Mouse (Mus musculus): ENCODE measurements around the gene Bglap.
A peak's percentile ranks its signal among the peaks of the same experiment; 100 is the strongest.
"Not testable (repeated sequence)": the region's sequence is repeated elsewhere in the genome, so short reads cannot be mapped to it uniquely, and the experiment has no call there.

Bglap gene

DNA sequence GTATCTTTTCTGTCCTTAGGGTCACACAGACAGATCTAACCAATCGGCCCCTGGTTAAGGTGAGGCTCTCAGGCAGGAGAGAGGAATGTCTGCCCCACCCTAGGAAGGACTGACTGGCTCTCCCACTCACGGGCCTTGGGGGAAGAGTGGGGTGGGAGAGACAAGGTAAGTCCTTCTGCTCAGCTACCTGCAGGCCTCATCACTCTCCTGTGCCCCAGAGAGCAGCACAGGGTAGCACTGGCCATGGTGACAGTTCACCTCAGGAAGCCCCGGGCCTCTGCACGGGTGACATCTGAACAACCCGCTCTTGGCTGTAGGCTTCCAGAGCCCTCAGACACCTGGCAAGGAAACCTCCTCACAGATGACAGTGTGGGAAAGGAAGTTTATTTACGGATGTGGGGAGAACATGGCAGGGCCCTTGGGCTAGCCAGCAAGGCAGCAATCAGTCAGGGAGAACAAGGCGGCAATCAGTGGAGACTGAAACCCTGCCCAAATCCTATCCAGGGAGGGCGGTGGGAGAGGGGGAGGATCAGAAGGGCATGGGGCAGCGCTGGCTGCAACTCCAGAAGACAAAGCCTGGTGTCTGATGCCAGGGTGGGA, 9.6 kb upstream of the Bglap start:
- no peak for DNase-seq (ENCODE audit: low spot score)

DNA sequence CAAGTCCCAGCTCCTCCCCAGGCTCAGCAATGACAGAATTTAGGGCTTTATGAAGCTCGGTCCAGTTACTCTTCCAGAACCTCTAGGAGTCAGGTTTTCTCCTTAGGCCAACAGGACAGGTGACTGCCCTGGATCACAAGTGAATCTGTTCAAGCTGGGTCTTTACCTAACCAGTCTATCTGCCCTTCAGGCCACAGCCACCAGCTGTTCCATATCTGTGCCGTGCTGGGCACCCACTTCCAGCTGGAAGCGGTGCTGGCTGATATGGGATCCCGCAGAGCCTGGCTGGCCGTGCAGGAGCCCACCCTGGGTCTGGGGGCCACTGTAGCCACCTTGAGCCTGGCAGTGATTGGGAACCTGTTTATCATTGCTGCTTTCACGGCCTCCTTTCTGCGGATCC, 1.9 kb downstream of the Bglap start:
- DNase-seq (ENCODE audit: low spot score): not testable (repeated sequence)

GRCm38 (mm10) chr3:88381389-88382315, 2.6 kb downstream of the Bglap start:
- not testable (repeated sequence) for DNase-seq (ENCODE audit: low spot score)

DNA sequence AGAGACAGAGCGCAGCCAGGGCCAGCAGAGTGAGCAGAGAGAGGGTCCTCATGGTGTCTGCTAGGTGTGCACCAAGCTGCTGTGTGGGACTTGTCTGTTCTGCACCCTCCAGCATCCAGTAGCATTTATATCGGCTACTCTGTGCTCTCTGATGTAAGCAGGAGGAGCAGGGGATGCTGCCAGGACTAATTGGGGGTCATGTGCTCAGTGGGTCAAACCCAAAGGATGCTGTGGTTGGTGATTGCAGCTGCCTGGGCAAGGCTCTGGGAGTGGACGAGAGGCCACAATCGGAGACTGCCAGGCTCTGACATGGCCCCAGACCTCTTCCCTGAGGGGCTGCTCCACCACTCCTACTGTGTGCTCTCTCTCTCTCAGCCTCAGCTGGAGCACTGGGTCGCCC, 5.7 kb downstream of the Bglap start, which contains the start of gene Bglap2:
TSS of gene Bglap2 (minus strand) at position 101 of the 400 bp plus-strand sequence.
- DNase-seq (ENCODE audit: low spot score): not testable (repeated sequence)

DNA sequence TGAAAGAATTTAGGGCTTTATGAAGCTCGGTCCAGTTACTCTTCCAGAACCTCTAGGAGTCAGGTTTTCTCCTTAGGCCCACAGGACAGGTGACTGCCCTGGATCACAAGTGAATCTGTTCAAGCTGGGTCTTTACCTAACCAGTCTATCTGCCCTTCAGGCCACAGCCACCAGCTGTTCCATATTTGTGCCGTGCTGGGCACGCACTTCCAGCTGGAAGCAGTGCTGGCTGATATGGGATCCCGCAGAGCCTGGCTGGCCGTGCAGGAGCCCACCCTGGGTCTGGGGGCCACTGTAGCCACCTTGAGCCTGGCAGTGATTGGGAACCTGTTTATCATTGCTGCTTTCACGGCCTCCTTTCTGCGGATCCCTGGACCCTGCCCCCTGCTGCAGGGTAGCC, 7.6 kb downstream of the Bglap start:
- DNase-seq (ENCODE audit: low spot score): not testable (repeated sequence)

- DNase-seq (ENCODE audit: low spot score): peak; percentile 28
These were observed 8.3 kb downstream of the Bglap start for GRCm38 (mm10) chr3:88375750-88376626.

DNA sequence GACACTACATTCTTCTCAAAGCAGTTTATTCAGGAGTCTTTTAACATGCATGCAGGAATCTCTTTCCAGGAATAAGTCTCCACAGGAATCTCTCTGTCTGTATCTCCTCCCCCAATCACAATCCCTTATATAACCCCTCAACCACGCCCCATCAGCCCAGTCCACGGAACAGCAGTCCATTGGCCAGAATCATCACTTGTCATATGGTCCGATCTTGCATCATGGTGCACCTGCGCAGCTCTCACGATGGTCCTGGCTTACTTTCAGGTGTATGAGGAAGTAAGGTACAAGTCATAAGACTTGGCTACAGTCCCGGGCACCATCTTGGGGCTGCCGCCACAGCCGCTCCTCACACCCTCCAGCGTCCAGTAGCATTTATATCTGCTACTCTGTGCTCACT, 11.6 kb downstream of the Bglap start, which contains the start of gene Bglap3:
TSS of gene Bglap3 (minus strand) at position 101 of the 400 bp plus-strand sequence.
- not testable (repeated sequence) for DNase-seq (ENCODE audit: low spot score)

DNA sequence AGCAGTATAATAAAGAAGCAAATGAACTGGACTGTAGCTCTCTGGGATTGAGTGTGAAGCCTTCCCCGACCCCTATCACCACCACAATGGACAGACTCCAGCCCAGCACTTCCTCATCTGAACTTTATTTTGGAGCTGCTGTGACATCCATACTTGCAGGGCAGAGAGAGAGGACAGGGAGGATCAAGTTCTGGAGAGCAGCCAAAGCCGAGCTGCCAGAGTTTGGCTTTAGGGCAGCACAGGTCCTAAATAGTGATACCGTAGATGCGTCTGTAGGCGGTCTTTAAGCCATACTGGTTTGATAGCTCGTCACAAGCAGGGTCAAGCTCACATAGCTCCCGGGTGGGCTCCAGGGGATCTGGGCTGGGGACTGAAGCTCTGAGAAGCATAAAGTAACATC, 15.8 kb downstream of the Bglap start:
- DNase-seq (ENCODE audit: low spot score): not testable (repeated sequence)

DNA sequence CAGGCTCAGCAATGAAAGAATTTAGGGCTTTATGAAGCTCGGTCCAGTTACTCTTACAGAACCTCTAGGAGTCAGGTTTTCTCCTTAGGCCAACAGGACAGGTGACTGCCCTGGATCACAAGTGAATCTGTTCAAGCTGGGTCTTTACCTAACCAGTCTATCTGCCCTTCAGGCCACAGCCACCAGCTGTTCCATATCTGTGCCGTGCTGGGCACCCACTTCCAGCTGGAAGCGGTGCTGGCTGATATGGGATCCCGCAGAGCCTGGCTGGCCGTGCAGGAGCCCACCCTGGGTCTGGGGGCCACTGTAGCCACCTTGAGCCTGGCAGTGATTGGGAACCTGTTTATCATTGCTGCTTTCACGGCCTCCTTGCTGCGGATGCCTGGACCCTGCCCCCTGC, 16.7 kb downstream of the Bglap start:
- DNase-seq (ENCODE audit: low spot score): not testable (repeated sequence)

GRCm38 (mm10) chr3:88366830-88367428, 17.3 kb downstream of the Bglap start:
- DNase-seq (ENCODE audit: low spot score): not testable (repeated sequence)

DNA sequence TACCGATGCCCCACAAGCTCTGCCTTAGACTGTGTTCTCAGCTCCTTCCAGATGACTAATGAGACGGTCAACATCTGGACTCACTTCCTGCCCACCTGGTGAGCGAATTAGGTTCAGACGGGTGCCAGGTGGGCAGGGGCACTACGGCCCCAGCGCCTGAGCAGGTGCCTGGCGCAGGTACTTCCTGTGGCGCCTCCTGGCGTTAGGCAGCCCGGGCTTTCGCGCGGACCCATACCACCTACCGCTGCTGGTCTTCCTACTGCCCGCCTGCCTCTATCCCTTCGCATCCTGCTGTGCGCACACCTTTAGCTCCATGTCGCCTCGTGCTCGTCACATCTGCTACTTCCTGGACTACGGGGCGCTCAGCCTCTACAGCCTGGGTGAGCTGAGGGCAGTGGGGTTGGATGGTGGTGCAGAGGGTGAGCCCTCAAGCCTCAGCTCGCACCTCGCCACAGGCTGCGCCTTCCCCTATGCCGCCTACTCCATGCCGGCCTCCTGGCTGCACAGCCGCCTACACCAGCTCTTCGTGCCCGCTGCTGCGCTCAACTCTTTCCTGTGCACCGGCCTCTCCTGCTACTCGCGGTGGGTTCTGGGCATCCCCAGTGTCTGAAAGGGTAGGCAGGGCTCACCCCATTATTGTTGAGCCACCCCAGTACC, 18.4 kb downstream of the Bglap start:
- no peak for DNase-seq (ENCODE audit: low spot score)

- peak; percentile 51 for DNase-seq (ENCODE audit: low spot score)
These were observed 19.9 kb downstream of the Bglap start, which contains the start of gene Paqr6 for GRCm38 (mm10) chr3:88364337-88364736. Paqr6 (plus strand) TSS chr3:88364584.

DNA sequence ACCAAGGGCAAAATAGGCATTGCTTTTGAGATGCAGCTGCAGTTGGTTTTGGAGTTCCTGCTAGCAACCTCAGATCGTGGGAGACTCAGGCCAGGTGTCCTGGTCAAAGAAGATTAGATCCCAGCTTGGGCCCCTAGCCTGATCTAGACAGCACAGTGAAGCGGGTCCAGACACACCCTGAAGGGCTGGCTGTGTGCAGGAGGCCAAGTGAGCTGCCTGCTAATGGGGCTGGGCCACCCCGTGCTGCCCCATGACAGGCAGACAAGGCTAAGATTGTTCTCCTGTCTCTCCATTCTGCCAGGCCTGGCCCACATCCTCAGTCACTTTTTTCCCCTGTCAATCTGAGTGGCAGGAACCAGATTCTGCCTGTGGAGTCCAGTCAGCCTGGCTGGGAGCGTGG, 20.6 kb downstream of the Bglap start:
- DNase-seq (ENCODE audit: low spot score): no peak

GRCm38 (mm10) chr3:88361612-88362313, 22.5 kb downstream of the Bglap start:
- no peak for DNase-seq (ENCODE audit: low spot score)

DNA sequence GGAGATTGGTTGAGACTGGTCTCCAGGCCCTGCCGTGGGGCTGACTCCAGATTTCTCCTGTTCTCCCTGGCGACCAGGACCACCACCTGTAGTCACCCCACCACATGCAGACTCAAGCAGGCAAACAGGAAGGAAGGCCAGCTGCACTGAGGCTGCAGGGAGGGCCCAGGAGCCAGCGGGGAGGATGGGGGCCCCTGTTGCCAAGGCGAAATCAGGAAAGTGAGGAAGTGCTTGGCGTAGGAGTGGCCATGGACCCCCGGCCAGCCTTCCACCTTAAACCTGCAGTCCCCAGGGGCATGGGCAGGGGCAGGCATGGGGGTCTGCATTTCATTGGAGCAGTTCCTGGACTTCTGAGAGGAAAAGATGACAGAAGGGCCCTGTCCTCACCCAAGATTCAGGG, 23.2 kb downstream of the Bglap start:
- DNase-seq (ENCODE audit: low spot score): no peak

DNA sequence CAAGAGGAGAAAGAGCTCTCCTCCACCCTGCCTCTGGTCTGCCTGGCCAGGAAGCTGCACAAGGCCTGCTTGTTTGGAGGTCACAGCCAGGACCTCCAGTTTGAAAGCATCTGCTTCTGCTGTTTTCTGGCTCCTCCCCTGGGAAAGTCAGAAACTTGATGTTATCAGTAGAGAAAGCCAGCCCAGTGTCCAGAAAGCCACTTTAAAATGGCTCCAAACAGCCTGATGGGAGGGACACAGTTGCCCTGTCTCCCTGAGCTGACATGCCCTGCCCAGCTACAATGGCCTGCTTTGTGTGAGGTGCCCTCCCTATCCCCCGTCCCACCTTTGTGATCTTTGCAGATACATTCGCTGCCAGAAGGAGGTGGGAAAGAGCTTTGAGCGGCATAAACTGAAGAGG, 24.3 kb downstream of the Bglap start:
- DNase-seq (ENCODE audit: low spot score): no peak

GRCm38 (mm10) chr3:88359584-88359983, 24.7 kb downstream of the Bglap start:
- no peak for DNase-seq (ENCODE audit: low spot score)

DNA sequence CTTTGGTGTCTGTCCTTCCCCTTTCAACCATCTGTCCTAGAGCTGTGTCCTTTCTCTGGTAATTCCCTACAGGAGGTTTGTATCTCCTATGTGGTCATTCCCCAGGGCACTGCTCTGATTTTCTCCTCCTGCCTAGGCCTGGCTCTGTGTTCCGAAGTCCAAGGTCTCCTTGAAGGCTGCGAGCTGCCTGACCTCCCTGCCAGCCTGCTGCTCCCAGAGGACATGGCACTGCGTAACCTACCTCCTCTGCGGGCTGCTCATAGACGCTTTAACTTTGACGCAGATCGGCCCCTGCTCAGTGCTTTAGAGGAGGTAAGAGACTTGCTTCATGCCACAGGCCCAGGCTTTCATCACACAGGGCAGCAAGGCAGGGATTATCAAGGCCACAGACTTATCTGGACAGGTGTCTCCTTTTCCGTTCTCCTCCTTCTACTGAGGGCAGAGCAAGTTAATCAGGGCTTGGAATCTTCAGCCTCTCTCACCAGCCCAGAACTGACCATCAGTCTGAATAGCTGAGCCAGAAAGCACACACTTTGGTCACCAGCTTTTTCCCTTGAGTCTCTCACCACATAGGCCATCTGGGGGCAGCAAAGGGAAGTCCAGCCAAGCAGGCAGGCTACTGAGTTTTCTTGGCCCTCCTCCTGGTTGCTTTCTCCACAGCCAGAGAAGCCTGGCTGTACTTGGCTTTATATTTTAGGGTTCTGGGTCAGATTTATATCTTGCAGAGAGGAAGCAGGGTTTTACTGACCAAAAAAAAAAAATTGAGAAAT, 29.7 kb downstream of the Bglap start:
- no peak for DNase-seq (ENCODE audit: low spot score)

DNA sequence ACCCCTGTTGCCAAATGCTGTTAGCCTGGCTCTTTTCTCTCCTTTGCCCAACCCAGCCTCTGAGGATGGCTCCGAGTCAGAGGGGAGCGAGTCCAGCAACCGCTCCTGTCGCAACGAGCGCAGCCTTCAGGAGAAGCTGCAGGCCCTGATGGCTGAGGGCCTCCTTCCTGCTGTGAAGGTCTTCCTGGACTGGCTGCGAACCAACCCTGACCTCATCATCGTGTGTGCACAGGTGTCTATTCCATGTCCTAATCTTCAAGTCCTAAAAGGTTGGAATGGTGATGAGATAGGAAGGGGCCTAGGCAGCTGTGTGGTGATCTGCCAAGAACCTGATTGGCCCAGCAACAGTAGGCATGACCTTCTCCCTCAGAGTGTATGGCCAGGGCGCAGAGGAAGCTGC, 31.4 kb downstream of the Bglap start:
- no peak for DNase-seq (ENCODE audit: low spot score)

- DNase-seq (ENCODE audit: low spot score): no peak
These were observed 33.5 kb downstream of the Bglap start for GRCm38 (mm10) chr3:88350732-88351131.
